Mouse (Mus musculus) small intestine, adult 2 months (tissue): ENCODE measurements at regions not wholly inside any gene's neighbourhood (a gene's known extent, or its start where the extent isn't known, plus 50 kb on each side); places are given as distances from the start of the nearest gene placed in this dataset.

Source experiments
- CTCF ChIP-seq: fragments of 200-500 bp; IDR thresholded peaks from 2 replicates; pipeline ENCODE4 v1.5.1; 2012; ENCODE audit warnings: low read depth, mild to moderate bottlenecking, control low read depth, inconsistent platforms, low read length, moderate library complexity, mixed read lengths; ENCODE audit not compliant: insufficient replicate concordance, insufficient read length; ENCODE audit errors: extremely low read depth
- POLR2A ChIP-seq: fragments of 200-500 bp; IDR thresholded peaks from 2 replicates; pipeline ENCODE4 v1.6.1; 2012; ENCODE audit warnings: low read depth, mild to moderate bottlenecking, control low read depth, inconsistent platforms, low read length, moderate library complexity

DNA sequence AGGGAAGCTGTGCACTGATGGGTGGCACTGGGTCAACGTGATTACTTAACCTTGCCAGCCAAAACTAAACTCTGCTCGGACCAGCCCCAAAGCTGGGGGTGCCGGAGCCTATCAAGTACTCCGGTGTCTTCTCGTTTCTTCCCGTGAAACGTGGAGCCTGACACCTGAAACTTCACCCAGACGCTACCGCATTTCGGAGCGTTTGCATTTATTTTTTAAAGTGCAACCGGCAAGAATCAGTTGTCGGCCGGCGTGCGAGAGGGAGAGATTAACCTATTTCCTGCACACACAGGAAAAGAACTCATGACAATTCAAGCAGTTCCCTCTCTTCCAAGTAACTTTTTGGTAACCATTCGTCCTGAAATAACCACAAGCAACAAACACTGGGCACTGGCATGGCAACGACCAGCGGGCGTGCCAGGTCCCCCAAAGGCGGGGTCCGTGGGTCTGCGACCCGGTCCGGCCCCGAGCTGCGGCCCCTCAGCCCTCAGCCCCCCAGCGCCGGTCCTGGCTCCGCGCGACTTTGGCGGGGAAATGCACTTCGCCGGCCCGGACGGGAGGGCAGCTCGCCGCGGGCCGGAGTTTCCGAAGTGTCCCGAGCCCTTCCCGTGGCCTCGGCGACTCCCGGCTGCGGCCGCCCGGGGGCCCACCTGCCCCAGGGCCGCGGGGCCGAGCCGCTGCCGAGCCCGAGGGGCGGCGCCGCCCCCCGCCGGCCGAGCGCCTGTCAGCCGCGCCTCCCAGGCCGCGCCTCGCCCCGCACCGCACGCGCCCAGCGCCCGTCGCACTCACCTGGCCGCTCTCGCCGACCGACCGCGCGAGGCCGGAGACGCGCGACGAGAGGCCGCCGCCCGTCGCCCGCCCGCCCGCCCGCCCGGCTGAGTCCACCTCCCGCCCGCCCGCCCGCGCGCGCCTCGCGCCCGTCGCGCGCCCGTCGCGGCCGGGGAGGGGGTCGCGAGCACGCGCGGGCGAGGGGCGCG lies 1861.7 kb upstream of the Lrrc6 start:
- TF ChIP-seq POLR2A (no peak; the same call in 1 of the 2 replicates), CTCF (no peak)
